Mouse (Mus musculus) lung, postnatal 0 days (tissue): ENCODE results near the gene Pla2g4f.

Experiments used
- CTCF ChIP-seq: IDR thresholded peaks from 2 replicates; pipeline ENCODE4 v1.5.1; 2016; ENCODE audit warnings: antibody characterized with exemption, mild to moderate bottlenecking
- EP300 ChIP-seq: IDR thresholded peaks from 2 replicates; pipeline ENCODE4 v1.6.1; 2016; ENCODE audit warnings: antibody characterized with exemption, mild to moderate bottlenecking, control low read depth

GRCm38 (mm10) chr2:120304113-120304512 lies 9.9 kb downstream of the Pla2g4f start:
- TF ChIP-seq CTCF, result no peak
- no peak for TF ChIP-seq EP300
